Comparison of ENCODE assay signal across 11 mouse cellular contexts in the genomic region with DNA sequence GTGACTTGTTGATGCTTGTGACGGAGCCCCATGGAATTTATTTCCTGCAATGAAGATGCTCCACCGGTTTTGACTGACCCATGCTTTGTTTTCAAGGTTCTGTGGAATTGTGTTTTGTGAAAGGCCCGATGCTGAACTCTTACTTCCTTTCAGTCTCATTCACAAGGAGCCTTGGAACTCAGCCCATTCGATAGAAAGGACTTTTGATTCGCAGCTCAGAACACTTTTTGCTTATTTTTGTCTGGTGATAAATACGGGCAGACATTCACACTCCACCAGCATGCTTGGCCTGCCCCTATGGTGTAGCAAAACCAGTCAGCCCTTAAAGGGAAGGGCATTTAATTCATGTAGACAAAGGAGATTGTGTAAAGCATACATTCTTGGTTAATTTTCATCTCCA. TPM values are rescaled to one million over a fixed set of nuclear protein-coding genes. Genes with fewer than 3 reads are reported as not detected.
A peak's percentile ranks its signal among the peaks of the same experiment; 100 is the strongest.
DNase-seq lines count a peak whose midpoint lies in the region; ATAC-seq and TF ChIP-seq lines count a peak whose summit lies in the region.
"Had no signal": no experiment of that assay in that cellular context is flagged by ENCODE, and none has a peak within 500 bp of the region (broad histone marks: within the 10 kb centered on the region; RNA-seq: fewer than 3 reads in every experiment).

No protein-coding gene starts in this region.

- no peak overlapping the region for H3K4me3 ChIP-seq in forebrain, embryonic 13.5 days
- no peak overlapping the region for H3K4me3 ChIP-seq in forebrain, embryonic 10.5 days
- H3K4me3 ChIP-seq in lung, embryonic 14.5 days (ENCODE audit: low read depth, low read length) = no peak overlapping the region
- H3K4me3 ChIP-seq: liver, embryonic 13.5 days had no signal

- H3K4me1 ChIP-seq in forebrain, embryonic 13.5 days = peaks cover 14% of the 10 kb centered on the region; the same call in 1 of the 2 replicates
- peaks cover 6% of the 10 kb centered on the region for H3K4me1 ChIP-seq in forebrain, embryonic 10.5 days
- H3K4me1 ChIP-seq in lung, embryonic 14.5 days (ENCODE audit: insufficient read depth) = 0 out of 2 replicates have a peak, but pooled peaks cover 13% of the 10 kb centered on the region

- 0 out of 2 replicates have a peak, but pooled peaks have one; percentile 50 for ATAC-seq in forebrain, embryonic 13.5 days
- peak; percentile 47; the same call in 1 of the 2 replicates for ATAC-seq in lung, embryonic 14.5 days (ENCODE audit: insufficient read depth)

- no peak overlapping the region for H3K4me2 ChIP-seq in forebrain, embryonic 13.5 days
- no peak overlapping the region for H3K4me2 ChIP-seq in lung, embryonic 14.5 days
- H3K4me2 ChIP-seq: liver, embryonic 13.5 days had no signal

- H3K36me3 ChIP-seq in forebrain, embryonic 13.5 days (ENCODE audit: poor library complexity, severe bottlenecking) = no peaks in the 10 kb centered on the region
- H3K36me3 ChIP-seq in forebrain, embryonic 10.5 days (replicated peaks) = no peaks in the 10 kb centered on the region
- no peaks in the 10 kb centered on the region for H3K36me3 ChIP-seq in lung, embryonic 14.5 days (ENCODE audit: insufficient read depth)
- H3K36me3 ChIP-seq: liver, embryonic 13.5 days had no signal

- no peak overlapping the region for H3K9ac ChIP-seq in forebrain, embryonic 13.5 days
- no peak overlapping the region for H3K9ac ChIP-seq in lung, embryonic 14.5 days
- H3K9ac ChIP-seq: liver, embryonic 13.5 days had no signal

- DNase-seq in forebrain, embryonic 10.5 days (ENCODE audit: extremely low spot score, low spot score) = no peak
- peak; percentile 77 for DNase-seq in lung, embryonic 14.5 days
- DNase-seq in lung, adult 18-20 months = no peak
- DNase-seq in heart, adult 9 months (ENCODE audit: low spot score in 2 of 2) = peak; percentile 54 to 56
- peak; percentile 54 for DNase-seq in kidney, postnatal 14 days
- DNase-seq in B cell, adult 2 months = no peak
- no peak for DNase-seq in gastrocnemius, adult 8-10 months (ENCODE audit: low spot score in 2 of 2)
- DNase-seq: cerebellum, adult 9-10 months; liver, embryonic 13.5 days had no signal

- no peaks in the 10 kb centered on the region for H3K27me3 ChIP-seq in forebrain, embryonic 13.5 days
- H3K27me3 ChIP-seq in forebrain, embryonic 10.5 days (ENCODE audit: poor library complexity, severe bottlenecking) = no peaks in the 10 kb centered on the region
- H3K27me3 ChIP-seq in lung, embryonic 14.5 days (ENCODE audit: insufficient read depth, low read length) = no peaks in the 10 kb centered on the region
- H3K27me3 ChIP-seq: liver, embryonic 13.5 days had no signal

- 24% methylated on average over 6 of the region's 6 CpGs for WGBS in forebrain, embryonic 13.5 days
- WGBS in forebrain, embryonic 10.5 days = 74% methylated on average over 6 of the region's 6 CpGs
- 31% methylated on average over 6 of the region's 6 CpGs for whole genome bisulfite sequencing in lung, embryonic 14.5 days

- no peak overlapping the region for H3K27ac ChIP-seq in forebrain, embryonic 13.5 days
- no peak overlapping the region for H3K27ac ChIP-seq in forebrain, embryonic 10.5 days
- peak overlapping the region; percentile 25; the same call in 1 of the 2 replicates for H3K27ac ChIP-seq in lung, embryonic 14.5 days (ENCODE audit: low read depth)
- H3K27ac ChIP-seq: liver, embryonic 13.5 days had no signal

- TF ChIP-seq CTCF in lung, embryonic 14.5 days (IDR thresholded peaks at IDR 0.05; ENCODE audit: low read depth) = no peak

- H3K9me3 ChIP-seq in forebrain, embryonic 13.5 days (replicated peaks) = no peaks in the 10 kb centered on the region
- no peaks in the 10 kb centered on the region for H3K9me3 ChIP-seq in forebrain, embryonic 10.5 days
- H3K9me3 ChIP-seq in lung, embryonic 14.5 days (ENCODE audit: low read depth, low read length) = no peaks in the 10 kb centered on the region
- H3K9me3 ChIP-seq: liver, embryonic 13.5 days had no signal

RNA-seq across cellular contexts. Expression of a gene that starts 19.5 kb away (rescaled TPM):
- polyA plus RNA-seq in forebrain, embryonic 13.5 days (2015; fragmentation: Nextera tagmentation; extraction: Ambion mirVana) = 0.79 and 2.4 TPM in 2 replicates
- 0.91 and 2.1 TPM in 2 replicates for polyA plus RNA-seq in forebrain, embryonic 10.5 days (2016; fragmentation: Nextera tagmentation; extraction: Ambion mirVana)
- 16.4 and 17.8 TPM in 2 replicates for polyA plus RNA-seq in lung, embryonic 14.5 days (2014; fragmentation: Nextera tagmentation; extraction: Ambion mirVana)
- total RNA-seq in gastrocnemius, adult 8-10 months (2022) = 1 to 10 TPM; 3.9 to 8.0 (median 6.7) TPM
- total RNA-seq: neutrophil, adult 5-6 weeks had no signal

RNA-seq across cellular contexts. Expression of a gene that starts 51.2 kb away (rescaled TPM):
- 3.3 and 4.0 TPM in 2 replicates for polyA plus RNA-seq in forebrain, embryonic 13.5 days (2015; fragmentation: Nextera tagmentation; extraction: Ambion mirVana)
- polyA plus RNA-seq in forebrain, embryonic 10.5 days (2016; fragmentation: Nextera tagmentation; extraction: Ambion mirVana) = 3.7 and 4.1 TPM in 2 replicates
- polyA plus RNA-seq in lung, embryonic 14.5 days (2014; fragmentation: Nextera tagmentation; extraction: Ambion mirVana) = 5.0 and 5.4 TPM in 2 replicates
- 1 to 10 TPM in 3 of 4 experiments, under 1 TPM in 1; 0.97 to 1.8 (median 1.4) TPM for total RNA-seq in gastrocnemius, adult 8-10 months (2022)

Comparison
In these comparisons a context has a peak if more than half of its experiments do, and no peak if none do; other contexts are left out.
1. DNase-seq: peak in lung, embryonic 14.5 days (single experiment), heart, adult 9 months (2 of 2) and kidney, postnatal 14 days (single experiment); none in forebrain, embryonic 10.5 days (single experiment), lung, adult 18-20 months (0 of 2), B cell, adult 2 months (0 of 2) and gastrocnemius, adult 8-10 months (0 of 2).